Mouse (Mus musculus): ENCODE results near the gene Lrrc1. TPM values are rescaled to one million over a fixed set of nuclear protein-coding genes. Genes with fewer than 3 reads are reported as not detected.

The Lrrc1 gene
- polyA plus RNA-seq, 1 experiment from 2014 or later = 17.0 TPM

DNA sequence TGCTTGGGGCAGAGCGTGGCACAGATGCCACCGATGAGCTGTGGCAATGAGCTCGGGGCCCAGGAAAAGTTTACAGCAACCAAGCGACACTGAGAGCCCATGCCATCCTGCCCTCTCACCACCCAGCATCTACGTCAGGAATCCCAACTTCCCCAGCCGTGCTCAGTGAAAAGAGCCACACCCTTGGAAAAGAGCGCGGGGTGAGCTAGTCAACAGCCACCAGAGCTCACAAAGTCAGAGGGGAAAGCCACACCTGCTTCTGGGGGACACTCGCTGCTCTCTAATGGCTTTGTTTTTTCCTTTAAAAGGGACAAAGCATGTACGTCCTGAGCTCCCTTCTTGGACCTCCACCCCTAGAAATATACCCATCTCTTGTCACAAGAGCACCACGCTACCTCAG lies 56.1 kb downstream of the Lrrc1 start:
- H3K4me1 ChIP-seq = no peaks in the 10 kb centered on the region; the same call in 1 of the 2 replicates
- ATAC-seq (ENCODE audit: insufficient number of reproducible peaks, low FRiP score, low TSS enrichment, low read depth) = no peak
- no peak overlapping the region for H3K4me2 ChIP-seq
- WGBS = 88% methylated on average over 11 of the region's 11 CpGs
- no peaks in the 10 kb centered on the region for H3K9me3 ChIP-seq
- H3K36me3 ChIP-seq = no peaks in the 10 kb centered on the region
- H3K27ac ChIP-seq = no peak overlapping the region
- H3K9ac ChIP-seq = no peak overlapping the region
- H3K27me3 ChIP-seq = no peaks in the 10 kb centered on the region
- H3K4me3 ChIP-seq = no peak overlapping the region

- Histone ChIP-seq H3K9me3 (no peaks in the 10 kb centered on the region), H3K4me3 (no peak overlapping the region), H3K9ac (no peak overlapping the region), H3K4me2 (no peak overlapping the region), H3K4me1 (peaks cover 4% of the 10 kb centered on the region), H3K36me3 (no peaks in the 10 kb centered on the region), H3K27me3 (no peaks in the 10 kb centered on the region), H3K27ac (no peak overlapping the region)
- 76% methylated on average over 7 of the region's 7 CpGs for WGBS
- no peak for ATAC-seq (ENCODE audit: insufficient number of reproducible peaks, low FRiP score, low TSS enrichment, low read depth)
Measured at GRCm38 (mm10) chr9:77487427-77487826, 57.2 kb downstream of the Lrrc1 start.

DNA sequence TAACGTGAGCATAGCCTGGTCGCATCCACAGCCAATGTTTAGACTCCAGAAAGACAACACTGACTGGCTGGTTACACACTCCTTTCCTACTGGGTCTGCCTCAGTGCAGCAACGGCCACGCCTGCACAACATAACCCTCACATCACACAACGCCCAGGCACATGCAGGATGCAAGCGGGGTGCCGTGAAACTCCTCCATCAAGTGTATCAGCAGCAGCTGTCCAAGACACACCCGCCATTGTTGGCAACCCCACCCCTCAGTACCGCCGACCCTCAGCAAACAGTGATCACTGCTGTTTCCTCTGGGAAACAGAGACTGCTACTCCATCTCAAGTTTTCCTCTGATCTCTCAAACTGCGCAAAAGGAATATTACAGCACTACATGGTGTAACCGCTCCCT lies 58.8 kb downstream of the Lrrc1 start:
- no peak for ATAC-seq (ENCODE audit: insufficient number of reproducible peaks, low FRiP score, low TSS enrichment, low read depth)
- H3K27ac ChIP-seq = no peak overlapping the region
- no peaks in the 10 kb centered on the region for H3K9me3 ChIP-seq
- no peaks in the 10 kb centered on the region for H3K36me3 ChIP-seq
- H3K27me3 ChIP-seq = no peaks in the 10 kb centered on the region
- H3K9ac ChIP-seq = no peak overlapping the region
- peaks cover 16% of the 10 kb centered on the region for H3K4me1 ChIP-seq
- no peak overlapping the region for H3K4me3 ChIP-seq
- WGBS = 83% methylated on average over 12 of the region's 12 CpGs
- H3K4me2 ChIP-seq = no peak overlapping the region

DNA sequence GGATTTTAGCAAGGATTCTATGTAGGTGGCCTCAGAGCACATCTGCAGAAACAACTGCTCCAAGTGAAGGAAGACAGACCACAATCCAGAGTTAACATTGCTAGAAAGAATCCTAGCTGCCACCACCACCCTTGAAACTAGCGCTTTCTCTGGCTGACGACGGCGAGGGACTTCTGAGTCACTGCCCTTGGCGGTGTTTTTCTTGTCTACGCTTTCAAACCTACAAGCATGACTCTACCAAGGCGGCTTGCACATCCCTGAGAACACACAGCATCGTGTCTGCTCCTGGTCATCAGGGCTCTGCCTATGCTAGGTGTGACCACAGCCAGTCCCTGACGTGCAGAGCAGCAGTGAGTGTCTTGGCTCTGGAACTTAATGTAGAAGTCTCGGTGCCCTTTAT lies 59.9 kb downstream of the Lrrc1 start:
- no peak for ATAC-seq (ENCODE audit: insufficient number of reproducible peaks, low FRiP score, low TSS enrichment, low read depth)
- 88% methylated on average over 10 of the region's 10 CpGs for WGBS
- no peak overlapping the region for H3K27ac ChIP-seq
- no peaks in the 10 kb centered on the region for H3K36me3 ChIP-seq
- no peak overlapping the region for H3K4me3 ChIP-seq
- no peaks in the 10 kb centered on the region for H3K9me3 ChIP-seq
- H3K9ac ChIP-seq = no peak overlapping the region
- no peak overlapping the region for H3K4me2 ChIP-seq
- peaks cover 21% of the 10 kb centered on the region for H3K4me1 ChIP-seq
- H3K27me3 ChIP-seq = no peaks in the 10 kb centered on the region

- H3K36me3 ChIP-seq = no peaks in the 10 kb centered on the region
- no peaks in the 10 kb centered on the region for H3K27me3 ChIP-seq
- WGBS = 81% methylated on average over 3 of the region's 3 CpGs
- H3K9me3 ChIP-seq = no peaks in the 10 kb centered on the region
- no peak overlapping the region for H3K4me2 ChIP-seq
- no peak overlapping the region for H3K27ac ChIP-seq
- peaks cover 23% of the 10 kb centered on the region for H3K4me1 ChIP-seq
- no peak overlapping the region for H3K4me3 ChIP-seq
- no peak overlapping the region for H3K9ac ChIP-seq
- no peak for ATAC-seq (ENCODE audit: insufficient number of reproducible peaks, low FRiP score, low TSS enrichment, low read depth)
Measured at GRCm38 (mm10) chr9:77483559-77483958, 61.1 kb downstream of the Lrrc1 start.

DNA sequence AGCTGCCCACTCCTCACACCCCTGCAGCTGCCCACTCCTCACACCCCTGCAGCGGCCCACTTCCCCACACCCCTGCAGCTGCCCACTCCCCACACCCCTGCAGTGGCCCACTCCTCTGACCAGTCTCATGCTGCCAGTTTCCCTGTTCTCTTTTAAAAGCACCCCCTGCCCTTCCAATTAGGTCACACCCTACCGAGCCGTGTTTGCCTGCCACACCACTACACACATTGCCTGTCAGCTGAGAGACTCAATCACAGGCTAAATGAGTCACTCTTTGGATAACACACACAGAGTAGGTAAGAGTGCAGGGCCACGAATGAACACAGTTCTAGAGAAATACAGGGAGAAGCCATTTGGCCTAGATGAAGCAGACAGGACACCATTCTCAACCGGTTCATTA lies 62.4 kb downstream of the Lrrc1 start:
- H3K27ac ChIP-seq = peak overlapping the region; percentile 38
- H3K9me3 ChIP-seq = no peaks in the 10 kb centered on the region
- H3K4me3 ChIP-seq = no peak overlapping the region
- peak; percentile 37; the same call in 1 of the 2 replicates for ATAC-seq (ENCODE audit: insufficient number of reproducible peaks, low FRiP score, low TSS enrichment, low read depth)
- H3K4me2 ChIP-seq = no peak overlapping the region
- no peaks in the 10 kb centered on the region for H3K36me3 ChIP-seq
- no peaks in the 10 kb centered on the region for H3K27me3 ChIP-seq
- peaks cover 25% of the 10 kb centered on the region for H3K4me1 ChIP-seq
- WGBS = 61% methylated on average over 5 of the region's 5 CpGs
- no peak overlapping the region for H3K9ac ChIP-seq

DNA sequence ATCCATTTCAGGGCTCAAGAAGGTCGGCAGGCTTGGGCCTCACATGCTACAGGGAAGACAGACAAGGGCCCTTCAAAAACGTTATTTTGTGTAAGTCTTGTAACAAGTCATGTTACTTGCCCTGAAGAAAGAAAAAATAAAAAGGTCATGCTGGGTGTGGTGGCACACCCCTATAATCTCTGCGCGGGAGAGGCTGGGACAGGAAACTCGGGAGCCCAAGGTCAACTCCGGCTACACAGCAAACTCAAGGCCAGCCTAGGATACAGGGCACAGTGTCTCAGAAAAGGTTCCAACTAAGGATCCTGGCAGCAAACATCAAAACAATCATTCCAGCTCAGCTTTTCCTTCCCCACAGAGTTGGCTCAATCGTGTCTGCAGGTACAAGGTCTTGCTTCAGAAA lies 63.3 kb downstream of the Lrrc1 start:
- Histone ChIP-seq H3K36me3 (no peaks in the 10 kb centered on the region), H3K9ac (no peak overlapping the region), H3K9me3 (no peaks in the 10 kb centered on the region), H3K4me1 (peaks cover 32% of the 10 kb centered on the region), H3K27ac (0 out of 2 replicates have a peak overlapping the region, but pooled peaks have one; percentile 5), H3K4me2 (no peak overlapping the region), H3K27me3 (no peaks in the 10 kb centered on the region), H3K4me3 (no peak overlapping the region)
- WGBS = 47% methylated on average over 7 of the region's 7 CpGs
- no peak for ATAC-seq (ENCODE audit: insufficient number of reproducible peaks, low FRiP score, low TSS enrichment, low read depth)

DNA sequence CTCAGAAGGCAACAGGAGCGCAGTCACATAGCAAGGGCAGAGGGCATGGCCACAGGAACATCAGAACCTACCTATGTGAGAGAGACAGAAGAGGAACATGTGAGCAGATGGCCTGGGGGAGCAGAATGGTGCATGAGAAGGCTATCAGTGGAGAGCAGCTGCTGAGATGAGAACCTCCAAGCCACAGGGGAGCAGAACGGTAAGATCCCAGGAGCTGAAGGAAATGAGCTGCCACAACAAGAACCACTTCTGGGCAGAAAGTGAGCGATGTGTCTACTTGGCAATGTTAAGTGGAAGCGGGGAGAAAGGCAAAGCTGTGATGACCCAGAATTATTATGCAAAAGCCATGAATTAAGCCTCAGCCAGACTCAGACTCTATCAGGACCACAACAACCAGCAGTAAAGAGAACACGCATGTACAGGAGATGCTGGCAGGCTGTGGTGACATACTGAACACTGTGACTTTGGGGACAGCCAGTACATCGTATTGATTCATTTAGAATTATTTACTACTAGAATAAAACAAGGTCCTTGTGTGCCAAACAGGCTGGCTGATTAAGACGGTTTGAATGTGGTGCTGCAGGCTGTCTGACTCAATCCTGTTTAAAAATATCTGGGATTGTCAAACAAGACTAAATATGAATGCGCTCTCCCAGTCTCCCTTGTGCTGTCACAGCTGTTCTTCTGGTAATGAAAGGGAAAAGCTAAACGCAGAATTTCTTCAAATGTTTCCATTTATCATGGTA lies 63.9 kb downstream of the Lrrc1 start:
- no peak for ATAC-seq (ENCODE audit: insufficient number of reproducible peaks, low FRiP score, low TSS enrichment, low read depth)
- no peaks in the 10 kb centered on the region for H3K9me3 ChIP-seq
- H3K27me3 ChIP-seq = no peaks in the 10 kb centered on the region
- peaks cover 32% of the 10 kb centered on the region for H3K4me1 ChIP-seq
- WGBS = 58% methylated on average over 9 of the region's 9 CpGs
- H3K4me2 ChIP-seq = no peak overlapping the region
- 0 out of 2 replicates have a peak overlapping the region, but pooled peaks have one; percentile 5 for H3K27ac ChIP-seq
- no peaks in the 10 kb centered on the region for H3K36me3 ChIP-seq
- H3K4me3 ChIP-seq = no peak overlapping the region
- no peak overlapping the region for H3K9ac ChIP-seq

- no peak for ATAC-seq (ENCODE audit: insufficient number of reproducible peaks, low FRiP score, low TSS enrichment, low read depth)
- 78% methylated on average over 7 of the region's 7 CpGs for WGBS
Measured at GRCm38 (mm10) chr9:77480001-77480400, 64.7 kb downstream of the Lrrc1 start.

DNA sequence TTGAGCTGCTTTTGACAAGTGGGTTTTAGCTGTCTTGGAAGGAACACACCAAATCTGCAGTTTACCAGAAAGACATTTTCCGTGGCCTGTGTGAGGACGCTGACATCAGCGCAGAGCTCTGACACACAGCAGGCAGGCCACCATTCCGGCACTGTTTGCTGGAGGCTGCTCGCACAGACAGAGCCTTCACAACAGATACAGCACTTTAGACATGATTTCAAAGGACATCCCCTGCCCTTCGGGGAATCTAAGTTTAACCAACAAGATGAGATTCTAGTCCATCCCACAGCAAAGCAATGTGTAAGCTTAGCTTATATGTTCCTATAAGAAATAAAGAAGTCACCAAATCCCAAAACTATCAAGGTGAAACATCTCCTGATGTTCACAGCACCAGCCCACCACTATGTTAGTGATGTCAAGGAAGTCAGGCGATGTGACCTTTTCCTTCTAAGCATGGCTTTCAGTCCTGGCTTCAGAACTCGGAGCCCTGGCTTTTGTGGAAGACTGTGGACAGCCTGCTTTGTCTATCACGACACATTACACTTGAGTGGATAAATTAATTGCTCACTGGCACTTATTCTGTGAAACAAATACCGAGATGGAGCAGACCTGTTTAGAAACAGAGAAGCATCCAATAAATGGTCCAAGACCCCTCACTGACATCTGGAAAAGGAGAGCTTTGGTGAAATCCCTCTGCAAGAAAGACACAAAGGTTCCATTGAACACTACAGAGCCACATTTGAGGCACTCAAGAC lies 66.3 kb downstream of the Lrrc1 start:
- Histone ChIP-seq H3K27me3 (no peaks in the 10 kb centered on the region), H3K27ac (no peak overlapping the region), H3K4me2 (no peak overlapping the region), H3K4me3 (no peak overlapping the region), H3K9me3 (no peaks in the 10 kb centered on the region), H3K4me1 (peaks cover 32% of the 10 kb centered on the region), H3K36me3 (peaks cover 2% of the 10 kb centered on the region; the same call in 1 of the 2 replicates), H3K9ac (no peak overlapping the region)
- ATAC-seq (ENCODE audit: insufficient number of reproducible peaks, low FRiP score, low TSS enrichment, low read depth) = no peak
- WGBS = 70% methylated on average over 10 of the region's 10 CpGs

More at GRCm38 (mm10) chr9:77480001-77480400, 64.7 kb downstream of the Lrrc1 start:
- no peak overlapping the region for H3K27ac ChIP-seq
- H3K4me2 ChIP-seq = no peak overlapping the region
- peaks cover 32% of the 10 kb centered on the region for H3K4me1 ChIP-seq
- H3K9me3 ChIP-seq = no peaks in the 10 kb centered on the region
- no peak overlapping the region for H3K9ac ChIP-seq
- no peaks in the 10 kb centered on the region for H3K36me3 ChIP-seq
- no peak overlapping the region for H3K4me3 ChIP-seq
- no peaks in the 10 kb centered on the region for H3K27me3 ChIP-seq

- Histone ChIP-seq H3K9me3 (no peaks in the 10 kb centered on the region), H3K4me2 (no peak overlapping the region), H3K27ac (no peak overlapping the region), H3K4me1 (peaks cover 17% of the 10 kb centered on the region; the same call in 1 of the 2 replicates), H3K4me3 (no peak overlapping the region), H3K9ac (no peak overlapping the region), H3K36me3 (peaks cover 3% of the 10 kb centered on the region; the same call in 1 of the 2 replicates), H3K27me3 (no peaks in the 10 kb centered on the region)
- no peak for ATAC-seq (ENCODE audit: insufficient number of reproducible peaks, low FRiP score, low TSS enrichment, low read depth)
- 89% methylated on average over 4 of the region's 4 CpGs for WGBS
Measured at GRCm38 (mm10) chr9:77474535-77474934, 70.1 kb downstream of the Lrrc1 start.

DNA sequence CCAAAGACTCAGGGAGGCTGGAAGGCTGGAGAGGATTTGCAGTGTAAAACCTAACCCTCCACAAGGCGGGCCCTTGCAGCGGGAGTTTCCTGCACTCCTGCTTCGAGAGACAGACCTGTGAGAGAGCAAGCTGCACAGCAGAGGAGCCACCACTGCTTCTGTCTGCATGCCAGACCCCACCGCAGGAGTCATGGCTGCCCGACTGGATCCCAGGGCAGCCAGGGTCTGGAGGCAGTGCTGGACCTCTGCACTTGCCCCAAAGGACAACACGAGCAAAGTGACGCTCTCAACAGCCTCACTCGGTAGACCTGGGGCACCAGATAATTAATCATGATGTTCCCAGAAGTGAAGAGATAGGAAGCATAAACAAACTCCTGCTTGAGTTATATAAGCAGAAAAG lies 72.1 kb downstream of the Lrrc1 start:
- Histone ChIP-seq H3K36me3 (peaks cover 11% of the 10 kb centered on the region; the same call in 1 of the 2 replicates), H3K27ac (no peak overlapping the region), H3K4me2 (no peak overlapping the region), H3K27me3 (no peaks in the 10 kb centered on the region), H3K9me3 (no peaks in the 10 kb centered on the region), H3K9ac (no peak overlapping the region), H3K4me1 (peaks cover 17% of the 10 kb centered on the region; the same call in 1 of the 2 replicates), H3K4me3 (no peak overlapping the region)
- WGBS = 68% methylated on average over 8 of the region's 8 CpGs
- ATAC-seq (ENCODE audit: insufficient number of reproducible peaks, low FRiP score, low TSS enrichment, low read depth) = no peak
